Mouse (Mus musculus): Measurements from ENCODE around the gene Tmem185b.

- no peak for TF ChIP-seq CTCF (IDR thresholded peaks at IDR 0.05; ENCODE audit: borderline replicate concordance, control insufficient read depth, extremely low read depth, insufficient read depth, low read length, poor library complexity)
- TF ChIP-seq POLR2A (IDR thresholded peaks at IDR 0.05; ENCODE audit: control insufficient read depth, extremely low read depth, insufficient read depth, low read length, poor library complexity): no peak
Measured at GRCm38 (mm10) chr1:119545671-119546070, 19.7 kb downstream of the Tmem185b start.

All from thymus, adult 2 months (tissue).